Mouse (Mus musculus): ENCODE results near the gene Tcfl5.

Gene Tcfl5

DNA sequence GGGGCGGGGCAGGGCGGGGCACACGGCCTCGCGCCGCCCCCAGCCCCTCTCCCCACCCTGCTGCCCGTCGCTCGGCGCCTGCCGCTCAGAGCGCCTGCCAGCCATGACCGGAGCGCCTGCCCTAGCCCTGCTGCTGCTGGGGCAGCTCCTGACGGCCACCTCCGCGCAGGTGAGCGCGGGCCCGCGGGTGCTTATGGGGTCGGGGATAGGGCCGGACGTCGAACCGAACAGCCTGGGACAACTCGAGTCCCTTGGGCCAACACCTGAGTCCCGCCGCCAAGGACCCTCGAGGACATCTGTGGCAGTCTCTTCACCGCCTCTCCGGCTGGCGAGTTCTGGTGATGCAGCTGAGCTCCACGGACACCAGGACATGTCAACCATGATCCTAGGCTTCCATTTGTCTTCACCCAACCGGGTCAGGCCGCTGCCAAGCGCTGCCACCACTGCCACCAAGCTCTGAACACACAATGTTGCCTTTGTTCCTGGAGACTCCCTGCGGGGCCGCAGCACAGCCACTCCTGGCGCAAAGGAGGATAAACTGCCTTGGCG lies 44.3 kb downstream of the Tcfl5 start:
- no peak for DNase-seq (ENCODE audit: low read depth)

DNA sequence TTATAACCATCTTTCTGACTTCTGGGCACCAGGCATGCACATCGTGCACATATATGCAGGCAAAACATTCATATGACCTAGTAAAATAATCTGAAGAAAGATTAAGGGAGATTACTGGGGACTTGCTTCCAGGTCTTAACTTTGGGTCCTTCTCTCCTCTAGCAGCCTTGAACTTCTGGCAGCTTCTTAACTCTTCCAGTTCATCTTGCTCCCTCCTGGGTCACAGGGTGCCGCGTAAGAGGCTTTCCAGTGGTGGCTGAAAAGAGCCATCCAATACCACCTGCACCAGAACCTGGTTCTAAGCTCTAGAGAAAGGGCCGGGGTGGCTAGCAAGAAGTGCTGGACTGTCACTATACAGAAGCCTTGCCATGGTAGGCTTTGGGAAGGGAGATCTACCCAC lies 45.0 kb downstream of the Tcfl5 start, which contains the start of gene Col9a3:
Gene Col9a3 (plus strand): TSS at position 301 of the 400 bp plus-strand sequence.
- DNase-seq (ENCODE audit: low read depth): no peak

DNA sequence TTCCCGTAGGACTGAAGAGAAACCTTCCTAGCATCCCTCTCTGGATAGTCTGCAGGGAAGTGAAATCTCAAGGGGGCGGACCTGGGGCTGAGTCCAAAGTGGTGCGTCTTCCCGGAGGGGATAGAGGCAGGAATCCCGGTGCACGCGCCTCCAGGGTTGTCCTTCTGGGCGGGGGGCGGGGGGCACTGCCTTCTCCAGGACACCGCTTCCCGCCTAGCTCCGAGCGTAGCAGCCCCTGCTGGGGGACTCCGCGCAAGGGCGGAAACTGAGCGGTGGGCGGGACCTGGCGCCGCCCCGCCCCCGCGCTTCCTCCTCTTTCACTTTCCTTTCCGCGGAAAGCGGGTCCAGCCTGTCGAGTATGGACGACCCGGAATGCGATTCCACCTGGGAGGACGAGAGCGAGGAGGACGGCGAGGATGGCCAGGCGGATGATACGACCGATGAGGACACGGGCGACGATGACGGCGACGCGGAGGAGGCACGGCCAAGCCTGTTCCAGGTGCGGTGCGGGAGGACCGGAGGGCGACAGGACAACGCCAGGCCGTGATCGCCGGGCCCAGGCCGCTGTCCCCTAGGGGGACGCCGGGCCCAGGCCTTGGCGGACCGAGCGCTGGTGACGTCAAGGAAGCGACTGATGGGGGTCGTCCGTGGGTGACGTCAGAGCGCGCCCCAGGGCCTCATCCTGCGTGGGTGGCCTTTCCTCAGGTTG lies 53.2 kb downstream of the Tcfl5 start, which contains the start of gene Ogfr:
Gene Ogfr (plus strand): TSS at position 123 of the 709 bp plus-strand sequence.
- no peak for DNase-seq (ENCODE audit: low read depth)

DNA sequence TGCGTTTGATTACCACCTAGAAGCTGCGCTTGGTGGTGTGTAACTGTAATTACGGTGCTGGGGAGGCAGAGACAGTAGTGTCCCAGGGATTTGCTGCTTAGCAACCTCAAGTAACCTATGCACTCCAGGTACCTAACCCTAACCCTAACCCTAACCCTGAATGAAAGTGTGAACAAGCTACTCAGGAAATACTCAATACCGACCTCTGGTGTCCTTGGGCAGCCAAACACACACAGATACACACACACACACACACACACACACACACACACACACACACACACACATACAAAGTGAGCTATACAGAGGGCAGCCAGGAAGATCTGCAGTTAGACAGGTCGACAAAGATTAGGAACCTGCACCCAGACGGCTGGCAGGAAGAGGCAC lies 53.8 kb downstream of the Tcfl5 start:
- no peak for DNase-seq (ENCODE audit: low read depth)

DNA sequence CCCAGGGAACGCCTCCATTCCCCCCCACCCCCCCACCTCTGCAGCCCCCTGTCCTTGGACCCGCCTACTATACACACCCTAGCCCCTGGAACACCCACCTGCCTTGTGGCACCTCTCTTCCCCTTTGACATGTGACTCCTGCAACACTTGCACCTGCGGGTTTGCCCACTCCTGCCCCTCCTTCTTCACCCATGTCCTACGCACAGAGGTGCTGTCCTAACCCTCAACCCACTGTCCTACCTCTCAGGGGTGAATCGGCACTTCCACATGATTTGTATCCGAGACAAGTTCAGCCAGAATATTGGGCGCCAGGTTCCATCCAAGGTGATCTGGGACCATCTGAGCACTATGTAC lies 59.4 kb downstream of the Tcfl5 start:
- DNase-seq (ENCODE audit: low read depth): no peak

DNA sequence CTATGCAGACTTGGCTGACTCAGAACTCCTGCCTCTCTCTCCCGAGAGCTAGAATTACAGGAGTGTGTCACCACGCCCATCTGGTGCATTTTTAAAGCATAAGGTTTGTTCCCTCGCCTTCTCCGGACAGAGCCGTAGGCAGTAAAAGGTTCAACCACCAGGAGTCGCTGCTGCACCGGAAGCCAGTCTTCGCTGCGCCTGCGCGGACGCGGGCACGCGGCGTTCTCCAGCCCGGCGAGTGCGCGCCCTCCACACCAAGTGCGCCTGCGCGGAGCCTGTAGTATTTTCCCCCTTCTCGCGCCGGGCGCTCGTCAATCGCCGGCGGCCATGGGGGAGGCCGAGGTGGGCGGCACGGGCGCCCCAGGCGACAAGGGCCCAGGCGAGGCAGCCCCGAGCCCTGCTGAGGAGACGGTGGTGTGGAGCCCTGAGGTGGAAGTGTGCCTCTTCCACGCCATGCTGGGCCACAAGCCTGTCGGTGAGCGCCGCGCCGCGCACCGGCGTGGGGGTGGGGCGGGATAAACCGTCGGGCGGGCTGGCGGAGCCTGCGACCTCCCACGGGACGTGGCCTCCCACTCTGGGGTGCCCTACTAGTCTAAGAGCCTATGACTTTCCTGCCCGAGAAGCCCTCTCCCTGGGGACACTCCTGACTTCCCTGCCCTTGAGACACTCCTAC lies 59.9 kb downstream of the Tcfl5 start:
- DNase-seq (ENCODE audit: low read depth): peak; percentile 93

DNA sequence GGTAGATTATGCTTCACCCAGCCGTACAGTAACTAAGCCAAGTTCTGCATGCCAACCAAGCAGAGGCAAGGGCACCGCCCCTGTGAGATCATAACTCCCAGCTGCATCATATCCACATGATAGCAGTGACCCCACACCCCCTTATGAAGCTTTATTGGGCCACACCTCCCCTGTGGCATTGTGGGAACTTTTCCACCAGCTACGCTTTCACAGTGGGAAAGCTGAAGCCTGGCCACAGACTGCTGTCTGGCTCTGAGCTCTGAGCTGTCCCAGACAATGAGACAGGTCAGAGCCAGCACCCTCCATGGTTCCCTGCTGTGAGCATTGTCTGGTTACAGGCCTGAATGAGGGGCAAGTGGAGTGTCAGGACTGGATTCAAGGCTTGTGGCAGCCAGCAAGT lies 61.5 kb downstream of the Tcfl5 start, which contains the start of gene Mrgbp:
Gene Mrgbp (plus strand): TSS at position 303 of the 400 bp plus-strand sequence.
- DNase-seq (ENCODE audit: low read depth): peak; percentile 73

DNA sequence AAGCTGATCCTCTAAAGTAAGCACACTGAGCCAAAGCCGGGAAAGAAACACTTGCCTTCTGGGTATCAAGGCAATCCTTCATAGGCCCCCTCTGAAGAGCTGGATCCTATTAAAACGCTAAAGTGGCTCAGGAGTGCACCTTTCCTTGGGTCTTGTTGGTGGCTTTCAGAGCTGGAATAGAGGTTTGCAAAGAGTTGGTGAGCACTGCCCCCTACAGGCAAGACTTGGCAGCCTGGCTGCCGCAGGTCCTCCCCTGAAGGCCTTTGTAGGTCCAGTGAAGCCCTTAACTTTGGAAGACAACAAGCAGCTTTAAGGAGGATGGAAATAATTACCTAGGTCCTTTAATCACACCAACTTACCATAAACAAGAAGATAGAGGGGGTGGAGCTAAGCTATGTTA lies 63.8 kb downstream of the Tcfl5 start:
- DNase-seq (ENCODE audit: low read depth): no peak

DNA sequence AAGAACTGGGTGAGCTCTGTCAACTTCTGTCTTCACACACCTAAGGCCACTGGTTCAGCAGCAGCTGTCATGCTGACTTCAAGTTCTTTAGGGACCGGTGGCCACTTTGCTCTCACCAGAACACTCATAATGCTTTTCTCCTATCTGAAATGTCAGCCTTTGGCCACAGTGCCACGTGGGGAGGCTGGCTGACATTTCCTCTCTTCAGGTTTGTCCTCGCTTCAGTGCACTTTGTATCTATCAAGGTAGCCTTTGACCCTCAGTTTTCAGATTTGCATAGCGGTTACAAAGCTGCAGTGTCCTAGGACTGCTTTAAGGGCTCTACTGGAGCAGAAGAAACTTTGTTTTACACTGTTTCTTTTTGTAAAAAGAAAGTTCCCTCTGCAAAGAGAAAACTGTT lies 66.0 kb downstream of the Tcfl5 start:
- no peak for DNase-seq (ENCODE audit: low read depth)
